Mouse (Mus musculus): Measurements from ENCODE around the gene Mob3b. TPM values are rescaled to one million over a fixed set of nuclear protein-coding genes. Genes with fewer than 3 reads are reported as not detected.
"Not testable (repeated sequence)": the region's sequence is repeated elsewhere in the genome, so short reads cannot be mapped to it uniquely, and the experiment has no call there.

The Mob3b gene
- polyA plus RNA-seq, 1 experiment from 2014 or later: 3.8 TPM

- ATAC-seq (ENCODE audit: extremely low read depth, insufficient number of reproducible peaks, low FRiP score, low TSS enrichment): no peak
- Histone ChIP-seq H3K27me3 (replicated peaks) (peaks cover 6% of the 10 kb centered on the region; the same call in 1 of the 2 replicates), H3K4me2 (no peak overlapping the region), H3K36me3 (no peaks in the 10 kb centered on the region), H3K27ac (replicated peaks) (no peak overlapping the region), H3K9me3 (no peaks in the 10 kb centered on the region), H3K9ac (no peak overlapping the region), H3K4me3 (no peak overlapping the region), H3K4me1 (peaks cover 3% of the 10 kb centered on the region; the same call in 1 of the 2 replicates)
- 70% methylated on average over 6 of the region's 6 CpGs for WGBS
Observed at GRCm38 (mm10) chr4:34959477-34959876, 197.8 kb downstream of the Mob3b start.

DNA sequence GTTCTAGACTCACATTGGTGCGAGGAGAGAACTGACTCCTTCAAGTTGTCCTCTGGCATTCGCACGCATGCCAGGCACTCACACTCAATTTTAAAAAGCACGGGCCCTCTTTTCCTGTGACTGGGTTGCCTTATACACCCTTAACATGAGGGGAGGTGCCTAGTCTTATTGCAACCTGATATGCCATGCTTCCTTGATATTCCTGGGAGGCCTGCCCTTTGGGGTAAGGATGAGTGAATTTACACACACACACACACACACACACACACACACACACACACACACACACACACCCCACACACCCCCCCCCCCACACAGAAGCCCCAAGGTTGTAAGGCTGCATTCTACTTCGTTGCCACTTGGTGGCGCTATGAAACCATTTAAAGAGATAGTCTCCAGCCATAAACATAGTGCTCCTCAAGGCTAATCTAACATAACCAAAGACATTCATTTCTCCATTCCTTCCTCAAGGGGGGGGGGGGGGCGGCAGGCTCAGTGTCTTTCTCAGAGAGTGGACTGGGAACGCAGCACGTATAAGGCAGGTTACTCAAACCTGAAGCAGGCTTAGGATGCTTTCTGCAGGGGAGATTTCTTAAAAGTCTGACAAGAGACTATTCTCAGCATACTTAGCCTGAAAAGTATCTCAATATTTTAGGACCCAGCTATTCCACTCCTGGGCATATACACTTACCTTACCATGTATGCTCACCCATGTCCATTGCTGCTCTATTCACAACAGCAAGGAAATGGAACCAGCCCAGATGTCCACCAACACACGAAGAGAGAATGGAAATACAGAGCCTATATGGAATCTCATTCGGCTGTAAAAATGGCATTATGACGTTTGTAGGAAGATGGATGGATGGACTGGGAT is 198.9 kb downstream of the Mob3b start:
- ATAC-seq (ENCODE audit: extremely low read depth, insufficient number of reproducible peaks, low FRiP score, low TSS enrichment): no peak
- 44% methylated on average over 12 of the region's 12 CpGs for WGBS
- Histone ChIP-seq H3K27me3 (replicated peaks) (peaks cover 6% of the 10 kb centered on the region; the same call in 1 of the 2 replicates), H3K4me1 (peaks cover 3% of the 10 kb centered on the region; the same call in 1 of the 2 replicates), H3K4me3 (no peak overlapping the region), H3K9me3 (no peaks in the 10 kb centered on the region), H3K36me3 (no peaks in the 10 kb centered on the region), H3K27ac (replicated peaks) (no peak overlapping the region), H3K4me2 (no peak overlapping the region), H3K9ac (no peak overlapping the region)

GRCm38 (mm10) chr4:34953716-34954115 is 203.6 kb downstream of the Mob3b start:
- Histone ChIP-seq H3K9ac (no peak overlapping the region), H3K36me3 (no peaks in the 10 kb centered on the region), H3K4me3 (no peak overlapping the region), H3K4me2 (no peak overlapping the region), H3K9me3 (no peaks in the 10 kb centered on the region), H3K27ac (replicated peaks) (no peak overlapping the region), H3K27me3 (replicated peaks) (no peaks in the 10 kb centered on the region), H3K4me1 (peaks cover 3% of the 10 kb centered on the region; the same call in 1 of the 2 replicates)
- 69% methylated on average over 10 of the region's 10 CpGs for WGBS
- ATAC-seq (ENCODE audit: extremely low read depth, insufficient number of reproducible peaks, low FRiP score, low TSS enrichment): no peak

GRCm38 (mm10) chr4:34947181-34947580 is 210.1 kb downstream of the Mob3b start:
- ATAC-seq (ENCODE audit: extremely low read depth, insufficient number of reproducible peaks, low FRiP score, low TSS enrichment): no peak
- no peak overlapping the region for H3K27ac ChIP-seq (replicated peaks)
- H3K4me1 ChIP-seq: no peaks in the 10 kb centered on the region
- no peak overlapping the region for H3K4me2 ChIP-seq
- H3K9me3 ChIP-seq: no peaks in the 10 kb centered on the region
- H3K27me3 ChIP-seq (replicated peaks): no peaks in the 10 kb centered on the region
- no peak overlapping the region for H3K9ac ChIP-seq
- H3K36me3 ChIP-seq: no peaks in the 10 kb centered on the region
- no peak overlapping the region for H3K4me3 ChIP-seq

- Histone ChIP-seq H3K4me1 (no peaks in the 10 kb centered on the region), H3K27ac (replicated peaks) (no peak overlapping the region), H3K9me3 (no peaks in the 10 kb centered on the region), H3K4me3 (no peak overlapping the region), H3K36me3 (no peaks in the 10 kb centered on the region), H3K9ac (no peak overlapping the region), H3K27me3 (replicated peaks) (no peaks in the 10 kb centered on the region), H3K4me2 (no peak overlapping the region)
- 88% methylated on average over 25 of the region's 25 CpGs for WGBS
- ATAC-seq (ENCODE audit: extremely low read depth, insufficient number of reproducible peaks, low FRiP score, low TSS enrichment): no peak
Observed at GRCm38 (mm10) chr4:34941046-34941445, 216.2 kb downstream of the Mob3b start.

DNA sequence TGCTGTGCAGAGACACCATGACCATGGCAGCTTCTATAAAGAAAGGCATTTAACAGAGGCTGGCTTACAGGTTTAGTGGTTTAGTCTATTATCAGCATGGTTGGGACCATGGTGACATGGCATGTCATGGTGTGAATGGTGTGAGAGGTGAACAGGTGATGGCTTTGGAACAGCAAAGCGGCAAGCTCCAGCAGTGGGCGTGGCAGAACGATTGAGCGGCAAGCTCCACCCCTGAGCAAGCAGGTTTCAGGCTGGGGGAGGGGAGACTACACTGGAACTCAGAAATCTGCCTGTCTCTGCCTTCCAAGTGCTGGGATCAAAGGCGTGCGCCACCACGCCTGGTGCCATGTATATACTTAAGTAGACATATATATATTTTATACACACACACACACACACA is 228.9 kb downstream of the Mob3b start:
- H3K9ac ChIP-seq; H3K27me3 ChIP-seq (replicated peaks); H3K27ac ChIP-seq (replicated peaks); H3K4me2 ChIP-seq; ATAC-seq (ENCODE audit: extremely low read depth, insufficient number of reproducible peaks, low FRiP score, low TSS enrichment); H3K4me1 ChIP-seq; H3K9me3 ChIP-seq; H3K4me3 ChIP-seq; H3K36me3 ChIP-seq: not testable (repeated sequence)
- WGBS: 61% methylated on average over 7 of the region's 7 CpGs

DNA sequence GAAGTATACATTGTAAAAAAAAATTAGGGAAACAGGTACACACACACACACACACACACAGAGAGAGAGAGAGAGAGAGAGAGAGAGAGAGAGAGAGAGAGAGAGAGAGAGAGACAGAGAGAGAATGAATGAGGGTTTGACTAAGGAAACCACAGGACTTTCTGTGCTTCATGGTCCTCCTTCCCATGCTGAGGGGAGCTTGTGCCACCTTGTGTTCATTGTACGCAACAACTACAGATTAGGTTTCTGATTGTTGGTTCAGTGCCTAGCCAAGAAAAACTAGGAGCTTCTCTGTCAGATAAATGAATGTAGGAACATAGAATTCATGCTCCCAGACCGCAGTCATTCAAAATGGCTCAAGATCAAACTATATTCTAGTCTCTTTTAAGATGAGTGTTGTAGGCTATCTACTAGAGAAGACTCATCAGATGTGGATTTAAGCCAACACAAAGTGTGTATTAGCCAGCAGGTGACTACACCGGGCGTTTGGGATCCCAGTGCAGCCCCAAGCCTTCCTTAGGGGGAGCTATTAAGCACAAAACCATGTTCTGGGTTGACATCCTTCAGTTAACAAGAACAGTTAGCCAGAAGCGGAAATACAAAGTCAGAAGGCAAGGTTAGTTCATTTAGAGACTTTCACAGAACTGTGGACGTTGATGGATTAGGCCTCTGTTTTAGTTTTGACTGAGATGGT is 235.0 kb downstream of the Mob3b start:
- H3K36me3 ChIP-seq: no peaks in the 10 kb centered on the region
- no peaks in the 10 kb centered on the region for H3K4me1 ChIP-seq
- no peak overlapping the region for H3K27ac ChIP-seq (replicated peaks)
- no peak overlapping the region for H3K9ac ChIP-seq
- no peaks in the 10 kb centered on the region for H3K27me3 ChIP-seq (replicated peaks)
- ATAC-seq (ENCODE audit: extremely low read depth, insufficient number of reproducible peaks, low FRiP score, low TSS enrichment): no peak
- no peak overlapping the region for H3K4me2 ChIP-seq
- WGBS: 62% methylated on average over 6 of the region's 6 CpGs
- H3K9me3 ChIP-seq: no peaks in the 10 kb centered on the region
- H3K4me3 ChIP-seq: no peak overlapping the region

GRCm38 (mm10) chr4:34917400-34917799 is 239.9 kb downstream of the Mob3b start:
- H3K4me3 ChIP-seq: no peak overlapping the region
- no peak overlapping the region for H3K9ac ChIP-seq
- 77% methylated on average over 7 of the region's 7 CpGs for WGBS
- H3K4me2 ChIP-seq: no peak overlapping the region
- no peaks in the 10 kb centered on the region for H3K4me1 ChIP-seq
- no peaks in the 10 kb centered on the region for H3K36me3 ChIP-seq
- ATAC-seq (ENCODE audit: extremely low read depth, insufficient number of reproducible peaks, low FRiP score, low TSS enrichment): no peak
- no peak overlapping the region for H3K27ac ChIP-seq (replicated peaks)
- no peaks in the 10 kb centered on the region for H3K27me3 ChIP-seq (replicated peaks)
- no peaks in the 10 kb centered on the region for H3K9me3 ChIP-seq

- Histone ChIP-seq H3K9ac (no peak overlapping the region), H3K9me3 (no peaks in the 10 kb centered on the region), H3K4me1 (no peaks in the 10 kb centered on the region), H3K4me2 (no peak overlapping the region), H3K4me3 (no peak overlapping the region), H3K27me3 (replicated peaks) (no peaks in the 10 kb centered on the region), H3K36me3 (no peaks in the 10 kb centered on the region), H3K27ac (replicated peaks) (no peak overlapping the region)
- WGBS: 70% methylated on average over 3 of the region's 3 CpGs
- ATAC-seq (ENCODE audit: extremely low read depth, insufficient number of reproducible peaks, low FRiP score, low TSS enrichment): no peak
Observed at GRCm38 (mm10) chr4:34912171-34912570, 245.1 kb downstream of the Mob3b start.

DNA sequence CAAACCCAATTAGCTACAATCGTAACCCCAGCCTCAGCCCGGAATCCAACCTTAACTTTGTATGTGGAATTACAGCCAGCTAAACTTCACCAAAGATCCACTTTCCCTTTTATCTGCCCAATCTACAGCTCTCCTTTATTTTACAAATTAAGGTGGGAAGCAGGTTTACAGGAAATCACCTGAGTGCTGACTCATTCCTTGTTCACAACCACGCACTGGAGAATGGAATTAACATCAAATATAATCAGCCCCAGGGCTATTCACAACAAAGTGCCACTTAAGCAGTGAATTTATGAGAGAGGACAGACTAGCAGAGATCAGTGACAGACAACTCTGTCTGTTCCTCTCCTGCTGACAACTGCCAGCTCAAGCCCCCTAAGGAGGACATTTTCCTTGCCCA is 245.9 kb downstream of the Mob3b start:
- no peak overlapping the region for H3K27ac ChIP-seq (replicated peaks)
- H3K9ac ChIP-seq: no peak overlapping the region
- ATAC-seq (ENCODE audit: extremely low read depth, insufficient number of reproducible peaks, low FRiP score, low TSS enrichment): no peak
- 63% methylated on average over 3 of the region's 3 CpGs for WGBS
- no peak overlapping the region for H3K4me2 ChIP-seq
- H3K4me3 ChIP-seq: no peak overlapping the region
- H3K9me3 ChIP-seq: no peaks in the 10 kb centered on the region
- peaks cover 3% of the 10 kb centered on the region; the same call in 1 of the 2 replicates for H3K4me1 ChIP-seq
- H3K27me3 ChIP-seq (replicated peaks): no peaks in the 10 kb centered on the region
- no peaks in the 10 kb centered on the region for H3K36me3 ChIP-seq

DNA sequence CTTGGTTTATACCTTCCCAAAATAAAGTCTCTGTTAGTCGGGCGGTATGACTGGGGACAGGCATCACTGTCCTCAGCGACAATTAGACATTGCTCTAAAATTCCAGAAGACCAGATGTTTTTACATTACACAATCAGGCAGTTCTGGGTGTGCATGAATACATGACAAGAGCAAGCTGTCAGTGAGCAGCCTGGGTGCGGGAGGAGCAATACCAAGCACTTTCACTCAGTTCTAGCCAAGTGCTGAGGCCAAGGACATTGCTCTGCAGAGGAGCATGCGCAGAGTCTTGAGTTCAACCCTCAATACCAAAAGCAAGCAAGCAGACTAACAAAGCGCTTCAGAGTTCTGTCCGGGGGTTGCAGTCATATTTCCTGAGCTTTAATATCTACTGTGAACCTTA is 249.2 kb downstream of the Mob3b start:
- 72% methylated on average over 7 of the region's 7 CpGs for WGBS
- no peak overlapping the region for H3K4me2 ChIP-seq
- no peak for ATAC-seq (ENCODE audit: extremely low read depth, insufficient number of reproducible peaks, low FRiP score, low TSS enrichment)

More for the DNA sequence above, 249.2 kb downstream of the Mob3b start:
- H3K4me3 ChIP-seq: no peak overlapping the region
- H3K36me3 ChIP-seq: no peaks in the 10 kb centered on the region
- H3K27ac ChIP-seq (replicated peaks): no peak overlapping the region
- no peaks in the 10 kb centered on the region for H3K9me3 ChIP-seq
- peaks cover 3% of the 10 kb centered on the region; the same call in 1 of the 2 replicates for H3K4me1 ChIP-seq
- no peak overlapping the region for H3K9ac ChIP-seq
- no peaks in the 10 kb centered on the region for H3K27me3 ChIP-seq (replicated peaks)

Data from heart, embryonic 13.5 days (tissue).